Mouse (Mus musculus): ENCODE results near the gene Alg10b. TPM values are rescaled to one million over a fixed set of nuclear protein-coding genes. Genes with fewer than 3 reads are reported as not detected.
"Not testable (repeated sequence)": the region's sequence is repeated elsewhere in the genome, so short reads cannot be mapped to it uniquely, and the experiment has no call there.

The Alg10b gene
- 37.0 and 41.0 TPM in 2 replicates for polyA plus RNA-seq (2015; fragmentation: Nextera tagmentation; extraction: Ambion mirVana)

- Histone ChIP-seq H3K9ac (replicated peaks; ENCODE audit: low read length) (peak within 1 kb of the TSS; percentile 96), H3K9me3 (ENCODE audit: low read length) (no peaks in the 10 kb centered on the region), H3K36me3 (ENCODE audit: insufficient read depth, low read length) (peaks cover 19% of the 10 kb centered on the region), H3K27ac (ENCODE audit: low read length) (peak within 1 kb of the TSS; percentile 92), H3K27me3 (ENCODE audit: insufficient read depth, low read length) (no peaks in the 10 kb centered on the region), H3K4me2 (replicated peaks; ENCODE audit: low read depth, low read length) (peak within 1 kb of the TSS; percentile 89), H3K4me1 (ENCODE audit: insufficient read depth, low read length) (peaks cover 14% of the 10 kb centered on the region), H3K4me3 (ENCODE audit: low read length) (peak within 1 kb of the TSS; percentile 91)
- ATAC-seq (ENCODE audit: low FRiP score, low TSS enrichment), result peak; percentile 100
- WGBS, result 0% methylated on average over 57 of the region's 59 CpGs
Observed at GRCm38 (mm10) chr15:90223969-90224750, at the start of gene Alg10b. Gene Alg10b (plus strand): TSS chr15:90224311.

- H3K9ac ChIP-seq (replicated peaks; ENCODE audit: low read length); H3K36me3 ChIP-seq (ENCODE audit: insufficient read depth, low read length); H3K27ac ChIP-seq (ENCODE audit: low read length); H3K4me2 ChIP-seq (replicated peaks; ENCODE audit: low read depth, low read length); ATAC-seq (ENCODE audit: low FRiP score, low TSS enrichment); H3K4me1 ChIP-seq (ENCODE audit: insufficient read depth, low read length); H3K9me3 ChIP-seq (ENCODE audit: low read length); H3K4me3 ChIP-seq (ENCODE audit: low read length); H3K27me3 ChIP-seq (ENCODE audit: insufficient read depth, low read length): not testable (repeated sequence)
- WGBS, result 78% methylated on average over 8 of the region's 8 CpGs
Observed at GRCm38 (mm10) chr15:90183108-90183507, 41.0 kb upstream of the Alg10b start.

- ATAC-seq (ENCODE audit: low FRiP score, low TSS enrichment), result no peak
- no peaks in the 10 kb centered on the region for H3K4me1 ChIP-seq (ENCODE audit: insufficient read depth, low read length)
- no peak overlapping the region for H3K27ac ChIP-seq (ENCODE audit: low read length)
- H3K27me3 ChIP-seq (ENCODE audit: insufficient read depth, low read length), result no peaks in the 10 kb centered on the region
- H3K4me3 ChIP-seq (ENCODE audit: low read length), result no peak overlapping the region
- no peak overlapping the region for H3K9ac ChIP-seq (replicated peaks; ENCODE audit: low read length)
- H3K36me3 ChIP-seq (ENCODE audit: insufficient read depth, low read length), result no peaks in the 10 kb centered on the region
- H3K4me2 ChIP-seq (replicated peaks; ENCODE audit: low read depth, low read length), result no peak overlapping the region
- no peaks in the 10 kb centered on the region for H3K9me3 ChIP-seq (ENCODE audit: low read length)
- WGBS, result 91% methylated on average over 6 of the region's 6 CpGs
Observed at GRCm38 (mm10) chr15:90183511-90183910, 40.6 kb upstream of the Alg10b start.

GRCm38 (mm10) chr15:90184743-90185142, 39.4 kb upstream of the Alg10b start:
- H3K9me3 ChIP-seq (ENCODE audit: low read length), result no peaks in the 10 kb centered on the region
- H3K9ac ChIP-seq (replicated peaks; ENCODE audit: low read length), result no peak overlapping the region
- H3K4me3 ChIP-seq (ENCODE audit: low read length), result no peak overlapping the region
- no peak overlapping the region for H3K4me2 ChIP-seq (replicated peaks; ENCODE audit: low read depth, low read length)
- H3K36me3 ChIP-seq (ENCODE audit: insufficient read depth, low read length), result no peaks in the 10 kb centered on the region
- no peak for ATAC-seq (ENCODE audit: low FRiP score, low TSS enrichment)
- H3K27ac ChIP-seq (ENCODE audit: low read length), result no peak overlapping the region
- no peaks in the 10 kb centered on the region for H3K27me3 ChIP-seq (ENCODE audit: insufficient read depth, low read length)
- no peaks in the 10 kb centered on the region for H3K4me1 ChIP-seq (ENCODE audit: insufficient read depth, low read length)
- 94% methylated on average over 3 of the region's 3 CpGs for WGBS

GRCm38 (mm10) chr15:90189477-90189876, 34.6 kb upstream of the Alg10b start:
- no peaks in the 10 kb centered on the region for H3K27me3 ChIP-seq (ENCODE audit: insufficient read depth, low read length)
- H3K4me1 ChIP-seq (ENCODE audit: insufficient read depth, low read length), result no peaks in the 10 kb centered on the region
- H3K4me3 ChIP-seq (ENCODE audit: low read length), result no peak overlapping the region
- no peak overlapping the region for H3K4me2 ChIP-seq (replicated peaks; ENCODE audit: low read depth, low read length)
- H3K9me3 ChIP-seq (ENCODE audit: low read length), result no peaks in the 10 kb centered on the region
- no peak for ATAC-seq (ENCODE audit: low FRiP score, low TSS enrichment)
- 79% methylated on average over 9 of the region's 9 CpGs for WGBS
- no peak overlapping the region for H3K9ac ChIP-seq (replicated peaks; ENCODE audit: low read length)
- no peaks in the 10 kb centered on the region for H3K36me3 ChIP-seq (ENCODE audit: insufficient read depth, low read length)
- H3K27ac ChIP-seq (ENCODE audit: low read length), result no peak overlapping the region

- no peaks in the 10 kb centered on the region for H3K36me3 ChIP-seq (ENCODE audit: insufficient read depth, low read length)
- no peak for ATAC-seq (ENCODE audit: low FRiP score, low TSS enrichment)
Observed at GRCm38 (mm10) chr15:90213946-90214345, 10.2 kb upstream of the Alg10b start.

GRCm38 (mm10) chr15:90214913-90215312, 9.2 kb upstream of the Alg10b start:
- 14% methylated on average over 6 of the region's 6 CpGs for WGBS
- no peaks in the 10 kb centered on the region; the same call in 1 of the 2 replicates for H3K27me3 ChIP-seq (ENCODE audit: insufficient read depth, low read length)
- H3K4me1 ChIP-seq (ENCODE audit: insufficient read depth, low read length), result no peaks in the 10 kb centered on the region
- ATAC-seq (ENCODE audit: low FRiP score, low TSS enrichment), result no peak; the same call in 1 of the 2 replicates
- H3K9ac ChIP-seq (replicated peaks; ENCODE audit: low read length), result no peak overlapping the region
- no peaks in the 10 kb centered on the region for H3K9me3 ChIP-seq (ENCODE audit: low read length)
- no peaks in the 10 kb centered on the region for H3K36me3 ChIP-seq (ENCODE audit: insufficient read depth, low read length)
- H3K4me2 ChIP-seq (replicated peaks; ENCODE audit: low read depth, low read length), result no peak overlapping the region
- no peak overlapping the region for H3K4me3 ChIP-seq (ENCODE audit: low read length)
- no peak overlapping the region for H3K27ac ChIP-seq (ENCODE audit: low read length)

More at GRCm38 (mm10) chr15:90213946-90214345, 10.2 kb upstream of the Alg10b start:
- no peak overlapping the region for H3K9ac ChIP-seq (replicated peaks; ENCODE audit: low read length)
- H3K27me3 ChIP-seq (ENCODE audit: insufficient read depth, low read length), result no peaks in the 10 kb centered on the region; the same call in 1 of the 2 replicates
- WGBS, result 81% methylated on average over 8 of the region's 8 CpGs
- no peaks in the 10 kb centered on the region for H3K9me3 ChIP-seq (ENCODE audit: low read length)
- no peak overlapping the region for H3K4me2 ChIP-seq (replicated peaks; ENCODE audit: low read depth, low read length)
- no peak overlapping the region for H3K4me3 ChIP-seq (ENCODE audit: low read length)
- H3K4me1 ChIP-seq (ENCODE audit: insufficient read depth, low read length), result no peaks in the 10 kb centered on the region
- H3K27ac ChIP-seq (ENCODE audit: low read length), result no peak overlapping the region

- ATAC-seq (ENCODE audit: low FRiP score, low TSS enrichment), result no peak
- Histone ChIP-seq H3K9me3 (ENCODE audit: low read length) (no peaks in the 10 kb centered on the region), H3K4me1 (ENCODE audit: insufficient read depth, low read length) (peaks cover 14% of the 10 kb centered on the region), H3K4me3 (ENCODE audit: low read length) (peak overlapping the region; percentile 91), H3K27ac (ENCODE audit: low read length) (no peak overlapping the region), H3K4me2 (replicated peaks; ENCODE audit: low read depth, low read length) (peak overlapping the region; percentile 79), H3K9ac (replicated peaks; ENCODE audit: low read length) (peak overlapping the region; percentile 96; the same call in 1 of the 2 replicates), H3K36me3 (ENCODE audit: insufficient read depth, low read length) (peaks cover 26% of the 10 kb centered on the region), H3K27me3 (ENCODE audit: insufficient read depth, low read length) (no peaks in the 10 kb centered on the region)
- 58% methylated on average over 4 of the region's 4 CpGs for WGBS
Observed at GRCm38 (mm10) chr15:90225058-90225575, 1.0 kb downstream of the Alg10b start.

- 40% methylated on average over 2 of the region's 2 CpGs for WGBS
- no peak for ATAC-seq (ENCODE audit: low FRiP score, low TSS enrichment)
- H3K27me3 ChIP-seq (ENCODE audit: insufficient read depth, low read length), result no peaks in the 10 kb centered on the region
- H3K4me1 ChIP-seq (ENCODE audit: insufficient read depth, low read length), result no peaks in the 10 kb centered on the region
- no peak overlapping the region for H3K4me3 ChIP-seq (ENCODE audit: low read length)
- no peak overlapping the region for H3K27ac ChIP-seq (ENCODE audit: low read length)
- no peak overlapping the region for H3K4me2 ChIP-seq (replicated peaks; ENCODE audit: low read depth, low read length)
- no peak overlapping the region for H3K9ac ChIP-seq (replicated peaks; ENCODE audit: low read length)
- no peaks in the 10 kb centered on the region for H3K9me3 ChIP-seq (ENCODE audit: low read length)
- H3K36me3 ChIP-seq (ENCODE audit: insufficient read depth, low read length), result peaks cover 7% of the 10 kb centered on the region; the same call in 1 of the 2 replicates
Observed at GRCm38 (mm10) chr15:90237657-90238056, 13.5 kb downstream of the Alg10b start.

GRCm38 (mm10) chr15:90244081-90244480, 20.0 kb downstream of the Alg10b start:
- ATAC-seq (ENCODE audit: low FRiP score, low TSS enrichment), result no peak
- Histone ChIP-seq H3K4me2 (replicated peaks; ENCODE audit: low read depth, low read length) (no peak overlapping the region), H3K4me3 (ENCODE audit: low read length) (no peak overlapping the region), H3K27ac (ENCODE audit: low read length) (no peak overlapping the region), H3K9me3 (ENCODE audit: low read length) (no peaks in the 10 kb centered on the region), H3K9ac (replicated peaks; ENCODE audit: low read length) (no peak overlapping the region), H3K4me1 (ENCODE audit: insufficient read depth, low read length) (no peaks in the 10 kb centered on the region), H3K36me3 (ENCODE audit: insufficient read depth, low read length) (no peaks in the 10 kb centered on the region), H3K27me3 (ENCODE audit: insufficient read depth, low read length) (no peaks in the 10 kb centered on the region)
- WGBS, result 88% methylated on average over 5 of the region's 5 CpGs
